Mouse (Mus musculus) liver, embryonic 11.5 days (tissue): ENCODE results near the gene R3hcc1l. TPM values are rescaled to one million over a fixed set of nuclear protein-coding genes. Genes with fewer than 3 reads are reported as not detected.

Experiments
- ATAC-seq: fragments of 200-750 bp; cut with Nextera tagmentation; replicated peaks from 2 replicates; pipeline ENCODE4 v1.8.0; 2017; ENCODE audit warnings: moderate number of reproducible peaks, mild to moderate bottlenecking, moderate TSS enrichment, moderate library complexity; ENCODE audit not compliant: low FRiP score
- DNase-seq: peaks from one replicate; pipeline ENCODE4 v3.0.0-alpha.2; 2017; ENCODE audit warnings: low spot score
- H3K27ac ChIP-seq: fragments of 300-500 bp; sonication (generic); 2 replicates; pipeline ENCODE4 v1.5.1; 2014; ENCODE audit warnings: mild to moderate bottlenecking, low read depth, low read length, control low read depth
- H3K27me3 ChIP-seq: fragments of 300-500 bp; sonication (generic); replicated peaks from 2 replicates; pipeline ENCODE4 v1.6.1; 2014; ENCODE audit warnings: low read length, mixed read lengths; ENCODE audit not compliant: control insufficient read depth, insufficient read depth
- H3K36me3 ChIP-seq: fragments of 300-500 bp; sonication (generic); 2 replicates; pipeline ENCODE4 v1.6.1; 2014; ENCODE audit warnings: mild to moderate bottlenecking, low read length, moderate library complexity, mixed read lengths; ENCODE audit not compliant: control insufficient read depth, insufficient read depth
- H3K4me1 ChIP-seq: fragments of 300-500 bp; sonication (generic); replicated peaks from 2 replicates; pipeline ENCODE4 v1.6.1; 2014; ENCODE audit warnings: low read length, mixed read lengths; ENCODE audit not compliant: control insufficient read depth, insufficient read depth
- H3K4me2 ChIP-seq: fragments of 300-500 bp; sonication (generic); 2 replicates; pipeline ENCODE4 v1.6.1; 2014; ENCODE audit warnings: mild to moderate bottlenecking, control low read depth, moderate library complexity
- H3K4me3 ChIP-seq: fragments of 300-500 bp; sonication (generic); 2 replicates; pipeline ENCODE4 v1.5.1; 2014; ENCODE audit warnings: low read depth, low read length, control low read depth
- H3K9ac ChIP-seq: fragments of 300-500 bp; sonication (generic); 2 replicates; pipeline ENCODE4 v1.6.1; 2014; ENCODE audit warnings: low read depth, low read length, control low read depth
- H3K9me3 ChIP-seq: fragments of 300-500 bp; sonication (generic); 2 replicates; pipeline ENCODE4 v1.6.1; 2016; ENCODE audit warnings: low read length, inconsistent platforms, mixed read lengths; ENCODE audit not compliant: control insufficient read depth
- WGBS: fragments of 180-500 bp; shearing (Covaris S2); extraction: QIAGEN DNeasy Blood & Tissue Kit; methylation state at CpG from one replicate; pipeline ENCODE4 v1.1.7; 2014; 5-methylcytosine and 5-hydroxymethylcytosine counted together
- polyA plus RNA-seq: library from polyadenylated mRNA; unstranded; fragments of >200 nt; fragmentation: Nextera tagmentation; extraction: Ambion mirVana; gene quantifications from 2 replicates; pipeline ENCODE4 v1.2.1, GENCODE M21; 2014

The R3hcc1l gene
- polyA plus RNA-seq, 1 experiment from 2014 or later = 20.8 TPM

GRCm38 (mm10) chr19:42582811-42583370 lies 64.3 kb downstream of the R3hcc1l start:
- Histone ChIP-seq H3K9ac (no peak overlapping the region), H3K4me3 (no peak overlapping the region), H3K27ac (peak overlapping the region; percentile 75), H3K9me3 (no peaks in the 10 kb centered on the region), H3K4me1 (peaks cover 17% of the 10 kb centered on the region), H3K36me3 (peaks cover 5% of the 10 kb centered on the region; the same call in 1 of the 2 replicates), H3K4me2 (peak overlapping the region; percentile 24), H3K27me3 (no peaks in the 10 kb centered on the region)
- no peak for DNase-seq
- peak; percentile 65; the same call in 1 of the 2 replicates for ATAC-seq
- 84% methylated on average over 13 of the region's 13 CpGs for WGBS

- WGBS = 73% methylated on average over 5 of the region's 5 CpGs
- peaks cover 17% of the 10 kb centered on the region for H3K4me1 ChIP-seq
- no peak overlapping the region for H3K4me3 ChIP-seq
- DNase-seq (no peak), ATAC-seq (peak; percentile 80)
- no peaks in the 10 kb centered on the region for H3K27me3 ChIP-seq
- H3K4me2 ChIP-seq = peak overlapping the region; percentile 24
- H3K9me3 ChIP-seq = no peaks in the 10 kb centered on the region
- peak overlapping the region; percentile 75 for H3K27ac ChIP-seq
- H3K36me3 ChIP-seq = peaks cover 5% of the 10 kb centered on the region; the same call in 1 of the 2 replicates
- peak overlapping the region; percentile 27; the same call in 1 of the 2 replicates for H3K9ac ChIP-seq
Observed at GRCm38 (mm10) chr19:42583677-42584076, 65.1 kb downstream of the R3hcc1l start.

DNA sequence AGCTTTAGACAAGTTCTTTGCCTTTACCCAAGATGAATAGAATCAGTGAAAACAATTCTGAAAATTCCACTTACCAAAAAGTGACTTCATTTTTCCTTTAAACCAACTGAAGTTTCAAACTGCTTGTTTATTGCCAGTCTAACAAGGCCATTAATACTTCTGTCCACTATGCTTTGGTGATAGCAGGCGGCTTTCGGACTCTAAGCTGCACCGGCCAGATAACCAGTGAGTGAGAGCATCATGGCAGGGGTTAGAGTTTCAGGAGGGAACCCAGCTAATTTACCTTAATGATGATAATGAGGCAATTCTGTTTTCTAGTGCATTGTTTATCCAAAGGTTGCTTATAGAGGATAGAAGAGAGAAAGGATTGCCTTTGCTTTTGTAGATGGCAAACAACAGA lies 65.6 kb downstream of the R3hcc1l start:
- DNase-seq (no peak), ATAC-seq (peak; percentile 72)
- H3K27ac ChIP-seq = peak overlapping the region; percentile 65
- H3K4me2 ChIP-seq = 0 out of 2 replicates have a peak overlapping the region, but pooled peaks have one; percentile 4
- no peaks in the 10 kb centered on the region for H3K9me3 ChIP-seq
- H3K4me1 ChIP-seq = peaks cover 17% of the 10 kb centered on the region
- no peak overlapping the region for H3K9ac ChIP-seq
- no peak overlapping the region for H3K4me3 ChIP-seq
- peaks cover 5% of the 10 kb centered on the region; the same call in 1 of the 2 replicates for H3K36me3 ChIP-seq
- WGBS = 67% methylated on average over 3 of the region's 3 CpGs
- H3K27me3 ChIP-seq = no peaks in the 10 kb centered on the region

- ATAC-seq = no peak
- no peak overlapping the region for H3K27ac ChIP-seq
- 74% methylated on average over 2 of the region's 2 CpGs for WGBS
Observed at GRCm38 (mm10) chr19:42587704-42588103, 69.1 kb downstream of the R3hcc1l start.

DNA sequence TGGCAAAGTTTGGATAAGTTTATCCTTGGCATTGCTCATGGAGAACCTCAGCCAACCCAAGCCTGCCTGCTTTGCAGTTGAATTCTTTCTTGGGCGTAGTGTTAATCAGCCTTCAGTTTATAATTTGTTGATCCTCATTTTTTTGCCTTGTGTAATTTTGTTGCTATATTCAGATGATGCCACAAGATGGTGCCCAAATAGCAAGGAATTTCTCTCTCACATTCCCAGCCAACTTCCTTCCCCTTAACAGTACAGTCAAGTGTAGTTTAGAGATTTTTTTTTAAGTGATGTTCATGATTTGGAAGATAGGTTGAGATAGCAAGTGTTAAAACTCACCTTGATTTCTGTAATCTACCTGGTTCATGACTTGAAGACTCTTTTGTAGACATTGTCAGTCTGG lies 70.7 kb downstream of the R3hcc1l start:
- Histone ChIP-seq H3K27ac (no peak overlapping the region), H3K36me3 (peaks cover 4% of the 10 kb centered on the region; the same call in 1 of the 2 replicates), H3K27me3 (no peaks in the 10 kb centered on the region), H3K4me3 (no peak overlapping the region), H3K4me1 (0 out of 2 replicates have a peak, but pooled peaks cover 5% of the 10 kb centered on the region), H3K9ac (no peak overlapping the region), H3K4me2 (no peak overlapping the region), H3K9me3 (no peaks in the 10 kb centered on the region)
- WGBS = 88% methylated on average over 1 of the region's 1 CpGs
- DNase-seq = no peak
- ATAC-seq = no peak

More at GRCm38 (mm10) chr19:42587704-42588103, 69.1 kb downstream of the R3hcc1l start:
- no peak overlapping the region for H3K4me2 ChIP-seq
- H3K27me3 ChIP-seq = no peaks in the 10 kb centered on the region
- no peak for DNase-seq
- no peak overlapping the region for H3K9ac ChIP-seq
- peaks cover 14% of the 10 kb centered on the region for H3K4me1 ChIP-seq
- no peak overlapping the region for H3K4me3 ChIP-seq
- H3K9me3 ChIP-seq = no peaks in the 10 kb centered on the region
- H3K36me3 ChIP-seq = peaks cover 9% of the 10 kb centered on the region; the same call in 1 of the 2 replicates

DNA sequence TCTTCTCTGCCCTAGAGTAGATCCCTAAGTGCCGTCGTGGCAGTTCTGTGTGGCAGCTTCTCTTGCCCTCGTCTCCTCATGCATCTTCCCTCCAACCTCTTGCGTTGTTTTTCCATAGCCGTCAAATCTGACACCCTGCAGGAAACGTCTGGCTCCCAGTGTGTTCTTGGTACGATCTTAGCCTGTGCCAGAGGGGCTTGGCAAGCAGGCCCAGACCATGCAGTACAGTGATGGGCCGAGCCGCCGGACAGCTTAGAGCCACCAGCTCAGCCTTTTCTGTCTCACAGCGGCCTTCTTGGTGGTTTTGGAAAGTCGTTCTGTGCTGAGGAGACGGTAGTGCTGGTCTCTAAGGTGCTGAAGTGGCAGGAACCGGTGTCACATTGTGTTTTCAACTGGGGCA lies 73.0 kb downstream of the R3hcc1l start:
- Histone ChIP-seq H3K4me1 (no peaks in the 10 kb centered on the region), H3K9ac (no peak overlapping the region), H3K27ac (no peak overlapping the region), H3K36me3 (peaks cover 4% of the 10 kb centered on the region; the same call in 1 of the 2 replicates), H3K27me3 (no peaks in the 10 kb centered on the region), H3K9me3 (no peaks in the 10 kb centered on the region), H3K4me3 (no peak overlapping the region), H3K4me2 (no peak overlapping the region)
- ATAC-seq = no peak
- 86% methylated on average over 14 of the region's 14 CpGs for WGBS
- DNase-seq = no peak

DNA sequence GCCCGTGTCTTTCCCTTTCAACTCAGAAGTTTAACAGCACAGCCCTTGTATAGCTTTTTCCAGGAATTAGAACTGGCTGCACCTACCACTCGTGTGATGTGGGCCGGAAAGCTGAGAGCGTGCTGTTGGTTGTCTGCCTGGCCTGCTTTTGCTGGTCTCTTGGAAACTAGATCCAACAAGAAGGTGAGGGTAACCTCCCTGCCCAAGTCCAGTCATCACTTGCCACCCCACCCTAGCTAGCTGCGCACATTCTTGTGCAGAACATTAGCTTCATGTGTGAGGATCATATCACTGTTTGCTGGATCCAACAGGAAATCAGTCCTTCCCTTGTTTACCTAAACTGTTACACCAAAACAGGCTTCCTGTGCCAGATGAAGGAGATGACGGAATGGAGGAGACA lies 74.9 kb downstream of the R3hcc1l start:
- Histone ChIP-seq H3K9me3 (no peaks in the 10 kb centered on the region), H3K4me2 (no peak overlapping the region), H3K27ac (no peak overlapping the region), H3K27me3 (no peaks in the 10 kb centered on the region), H3K9ac (no peak overlapping the region), H3K4me3 (no peak overlapping the region), H3K4me1 (no peaks in the 10 kb centered on the region), H3K36me3 (peaks cover 4% of the 10 kb centered on the region; the same call in 1 of the 2 replicates)
- 86% methylated on average over 6 of the region's 6 CpGs for WGBS
- no peak for ATAC-seq
- peak; percentile 20 for DNase-seq

- H3K4me1 ChIP-seq = no peaks in the 10 kb centered on the region
- no peak for ATAC-seq
- H3K27me3 ChIP-seq = no peaks in the 10 kb centered on the region
- no peak overlapping the region for H3K9ac ChIP-seq
- no peaks in the 10 kb centered on the region for H3K9me3 ChIP-seq
- H3K27ac ChIP-seq = no peak overlapping the region
- H3K4me3 ChIP-seq = no peak overlapping the region
- WGBS = 95% methylated on average over 6 of the region's 6 CpGs
- DNase-seq = no peak
- H3K36me3 ChIP-seq = peaks cover 4% of the 10 kb centered on the region; the same call in 1 of the 2 replicates
- no peak overlapping the region for H3K4me2 ChIP-seq
Observed at GRCm38 (mm10) chr19:42595066-42595465, 76.5 kb downstream of the R3hcc1l start.

DNA sequence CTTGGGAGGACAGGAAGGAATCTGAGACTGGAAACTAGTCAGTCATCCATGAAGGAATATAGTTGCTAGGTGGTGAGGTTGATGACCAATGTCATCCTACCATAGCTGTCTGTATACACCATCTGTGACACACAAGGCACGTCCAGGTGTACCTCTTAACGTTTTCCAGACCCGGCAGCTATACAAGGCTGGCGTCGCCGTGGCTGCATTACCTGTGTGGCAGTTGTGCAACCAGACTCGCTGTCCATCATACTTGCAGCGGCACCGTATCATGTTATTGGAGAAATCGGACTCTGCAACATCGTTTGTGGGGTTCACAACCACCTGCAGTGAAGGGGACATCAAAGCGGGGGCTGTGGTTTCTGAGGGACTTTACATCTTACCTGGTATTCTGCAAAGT lies 78.7 kb downstream of the R3hcc1l start:
- H3K36me3 ChIP-seq = no peaks in the 10 kb centered on the region
- no peaks in the 10 kb centered on the region for H3K4me1 ChIP-seq
- H3K27ac ChIP-seq = no peak overlapping the region
- DNase-seq (no peak), ATAC-seq (no peak)
- no peak overlapping the region for H3K9ac ChIP-seq
- H3K4me3 ChIP-seq = no peak overlapping the region
- no peaks in the 10 kb centered on the region for H3K9me3 ChIP-seq
- no peaks in the 10 kb centered on the region for H3K27me3 ChIP-seq
- WGBS = 91% methylated on average over 12 of the region's 12 CpGs
- H3K4me2 ChIP-seq = no peak overlapping the region
